Mouse (Mus musculus): ENCODE data around the gene Rpp30. TPM values are rescaled to one million over a fixed set of nuclear protein-coding genes. Genes with fewer than 3 reads are reported as not detected.

The Rpp30 gene
- polyA plus RNA-seq, 1 experiment from 2014 or later, result 104 TPM

DNA sequence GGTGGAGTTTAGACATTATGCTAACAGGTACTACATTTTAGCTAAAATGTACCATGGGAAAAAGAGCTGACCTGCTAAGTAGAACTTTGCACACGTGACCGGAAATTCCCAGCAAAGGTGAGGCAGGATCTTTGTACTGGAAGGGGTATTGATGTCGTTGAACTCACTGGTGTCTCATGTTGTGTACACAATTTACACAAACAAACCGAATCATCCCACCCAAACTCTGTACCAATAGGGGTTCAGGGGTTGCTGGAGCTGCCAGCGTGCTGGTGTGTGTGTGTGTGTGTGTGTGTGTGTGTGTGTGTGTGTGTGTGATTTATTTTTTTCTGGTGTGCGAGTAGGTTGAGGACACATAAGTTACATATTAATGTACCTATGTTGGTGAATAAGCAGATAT, 49.5 kb downstream of the Rpp30 start:
- Histone ChIP-seq H3K36me3 (ENCODE audit: control insufficient read depth, insufficient read depth, low read length) (no peaks in the 10 kb centered on the region), H3K4me2 (ENCODE audit: low read length) (no peak overlapping the region), H3K9ac (ENCODE audit: low read length) (no peak overlapping the region), H3K9me3 (replicated peaks; ENCODE audit: control insufficient read depth, low read length) (no peaks in the 10 kb centered on the region), H3K27ac (ENCODE audit: low read depth, low read length) (no peak overlapping the region), H3K4me3 (ENCODE audit: low read depth, low read length) (no peak overlapping the region), H3K27me3 (replicated peaks; ENCODE audit: control insufficient read depth, insufficient read depth, low read length) (no peaks in the 10 kb centered on the region), H3K4me1 (ENCODE audit: control insufficient read depth, insufficient read depth, low read length) (no peaks in the 10 kb centered on the region)
- 86% methylated on average over 6 of the region's 6 CpGs for WGBS
- ATAC-seq (no peak), DNase-seq (ENCODE audit: low spot score) (no peak)

DNA sequence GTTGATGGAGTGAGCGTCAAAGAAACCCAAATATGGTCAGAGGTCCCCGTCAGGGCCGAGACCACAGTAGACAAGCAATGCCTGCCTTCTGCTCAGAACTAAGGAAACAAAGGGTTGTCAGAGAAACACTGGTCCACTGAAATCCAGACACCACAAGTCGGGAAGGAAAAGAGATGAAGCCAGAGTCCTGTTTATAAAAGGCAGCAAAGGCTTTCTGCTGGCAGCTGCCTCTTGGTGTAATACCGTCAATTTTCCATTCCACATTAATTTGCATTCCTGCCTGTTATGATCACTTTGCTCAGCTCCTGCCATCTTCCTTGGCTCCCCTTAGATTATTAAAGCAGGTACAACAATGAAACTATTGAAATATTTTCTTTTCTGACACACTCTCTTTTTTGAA, 50.2 kb downstream of the Rpp30 start:
- DNase-seq (ENCODE audit: low spot score) (no peak), ATAC-seq (no peak)
- Histone ChIP-seq H3K9ac (ENCODE audit: low read length) (no peak overlapping the region), H3K27ac (ENCODE audit: low read depth, low read length) (no peak overlapping the region), H3K36me3 (ENCODE audit: control insufficient read depth, insufficient read depth, low read length) (no peaks in the 10 kb centered on the region), H3K4me3 (ENCODE audit: low read depth, low read length) (no peak overlapping the region), H3K4me2 (ENCODE audit: low read length) (no peak overlapping the region), H3K9me3 (replicated peaks; ENCODE audit: control insufficient read depth, low read length) (no peaks in the 10 kb centered on the region), H3K27me3 (replicated peaks; ENCODE audit: control insufficient read depth, insufficient read depth, low read length) (no peaks in the 10 kb centered on the region), H3K4me1 (ENCODE audit: control insufficient read depth, insufficient read depth, low read length) (no peaks in the 10 kb centered on the region)
- 51% methylated on average over 5 of the region's 5 CpGs for WGBS

DNA sequence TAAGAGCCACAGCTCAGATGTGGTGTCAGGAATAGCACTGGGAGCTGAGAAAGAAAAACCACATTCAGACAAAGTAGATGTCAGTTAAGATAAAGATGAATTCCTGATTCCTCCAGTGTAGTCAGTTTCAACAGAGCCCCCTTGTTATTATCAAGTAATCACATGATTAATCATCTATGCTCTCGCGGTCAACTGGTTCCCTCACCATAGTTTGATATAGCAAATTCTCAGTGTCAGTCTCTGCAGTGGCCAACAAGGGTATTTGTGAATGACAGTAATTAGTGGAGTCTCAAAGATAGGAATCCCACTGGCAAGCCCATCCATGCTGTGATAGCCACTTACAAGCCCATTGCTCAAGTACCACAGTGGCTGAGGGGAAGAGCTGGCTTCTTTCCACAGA, 60.1 kb downstream of the Rpp30 start:
- H3K9me3 ChIP-seq (replicated peaks; ENCODE audit: control insufficient read depth, low read length), result 0 out of 2 replicates have a peak, but pooled peaks cover 2% of the 10 kb centered on the region
- no peak for ATAC-seq

DNA sequence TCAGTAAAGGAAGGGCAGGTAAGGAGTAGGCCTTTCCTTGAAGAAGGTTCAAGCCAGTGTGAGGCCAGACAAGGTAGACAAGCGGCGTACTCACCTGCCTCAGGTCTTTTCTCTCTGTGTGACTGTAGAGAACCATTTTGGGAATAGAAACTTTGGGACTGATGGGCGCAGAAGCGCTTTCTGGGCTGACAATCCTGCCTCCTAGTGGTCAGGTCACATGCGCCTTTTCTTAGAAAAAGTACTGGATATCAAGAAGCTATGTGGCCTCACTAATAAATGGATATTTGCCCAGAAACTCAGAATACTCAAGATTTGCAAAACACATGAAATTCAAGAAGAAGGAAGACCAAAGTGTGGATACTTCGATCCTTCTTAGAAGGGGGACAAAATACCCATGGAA, 65.1 kb downstream of the Rpp30 start:
- no peaks in the 10 kb centered on the region for H3K27me3 ChIP-seq (replicated peaks; ENCODE audit: control insufficient read depth, insufficient read depth, low read length)
- H3K9ac ChIP-seq (ENCODE audit: low read length), result no peak overlapping the region
- H3K27ac ChIP-seq (ENCODE audit: low read depth, low read length), result no peak overlapping the region
- no peaks in the 10 kb centered on the region for H3K36me3 ChIP-seq (ENCODE audit: control insufficient read depth, insufficient read depth, low read length)
- DNase-seq (ENCODE audit: low spot score), result no peak
- H3K4me3 ChIP-seq (ENCODE audit: low read depth, low read length), result no peak overlapping the region
- no peak for ATAC-seq
- H3K9me3 ChIP-seq (replicated peaks; ENCODE audit: control insufficient read depth, low read length), result 0 out of 2 replicates have a peak, but pooled peaks cover 2% of the 10 kb centered on the region
- WGBS, result 78% methylated on average over 6 of the region's 6 CpGs
- H3K4me2 ChIP-seq (ENCODE audit: low read length), result no peak overlapping the region
- H3K4me1 ChIP-seq (ENCODE audit: control insufficient read depth, insufficient read depth, low read length), result no peaks in the 10 kb centered on the region

More for the DNA sequence above, 60.1 kb downstream of the Rpp30 start:
- no peaks in the 10 kb centered on the region for H3K36me3 ChIP-seq (ENCODE audit: control insufficient read depth, insufficient read depth, low read length)
- DNase-seq (ENCODE audit: low spot score), result no peak
- H3K4me1 ChIP-seq (ENCODE audit: control insufficient read depth, insufficient read depth, low read length), result no peaks in the 10 kb centered on the region
- no peaks in the 10 kb centered on the region for H3K27me3 ChIP-seq (replicated peaks; ENCODE audit: control insufficient read depth, insufficient read depth, low read length)
- no peak overlapping the region for H3K4me2 ChIP-seq (ENCODE audit: low read length)
- WGBS, result 98% methylated on average over 2 of the region's 2 CpGs
- no peak overlapping the region for H3K9ac ChIP-seq (ENCODE audit: low read length)
- no peak overlapping the region for H3K4me3 ChIP-seq (ENCODE audit: low read depth, low read length)
- no peak overlapping the region for H3K27ac ChIP-seq (ENCODE audit: low read depth, low read length)

DNA sequence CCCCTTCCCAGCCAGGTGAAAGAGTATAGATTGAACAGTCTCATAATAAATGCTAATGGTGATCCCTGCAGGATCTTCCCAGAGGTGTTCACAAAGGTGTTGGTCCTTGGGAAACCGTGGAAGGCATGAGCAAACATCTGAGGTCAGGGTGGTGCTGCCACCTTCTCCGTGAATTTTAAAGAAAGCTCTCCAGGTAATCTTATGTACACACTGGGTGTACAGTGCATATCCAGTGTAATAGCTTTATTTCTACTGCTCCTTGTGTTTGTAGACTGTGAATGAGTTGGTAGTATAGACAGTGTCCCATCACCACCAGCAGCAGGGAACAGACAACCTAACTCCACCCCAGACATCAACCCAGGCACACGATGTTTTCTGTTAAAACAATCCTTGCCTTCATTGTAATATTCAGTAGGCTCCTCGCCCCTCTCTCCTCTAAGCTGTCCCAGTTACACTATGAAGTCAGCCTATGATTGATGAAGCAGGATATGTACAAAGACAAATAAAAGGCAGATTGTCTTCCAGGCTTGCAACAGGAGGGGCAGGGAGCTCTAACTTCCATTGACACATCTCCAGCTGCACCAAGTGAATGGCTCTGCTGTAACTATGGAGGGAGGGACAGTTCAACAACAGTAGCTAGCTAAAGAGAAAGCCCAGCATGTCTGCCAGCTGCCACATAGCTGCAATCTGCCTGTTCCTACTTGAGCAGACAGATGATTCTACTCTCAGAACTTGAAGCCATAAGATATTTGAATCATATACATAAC, 66.9 kb downstream of the Rpp30 start:
- H3K4me2 ChIP-seq (ENCODE audit: low read length), result no peak overlapping the region
- DNase-seq (ENCODE audit: low spot score) (peak; percentile 19), ATAC-seq (peak; percentile 44; the same call in 1 of the 2 replicates)
- no peaks in the 10 kb centered on the region for H3K27me3 ChIP-seq (replicated peaks; ENCODE audit: control insufficient read depth, insufficient read depth, low read length)
- no peaks in the 10 kb centered on the region for H3K4me1 ChIP-seq (ENCODE audit: control insufficient read depth, insufficient read depth, low read length)
- H3K9me3 ChIP-seq (replicated peaks; ENCODE audit: control insufficient read depth, low read length), result 0 out of 2 replicates have a peak, but pooled peaks cover 2% of the 10 kb centered on the region
- no peak overlapping the region for H3K9ac ChIP-seq (ENCODE audit: low read length)
- no peak overlapping the region for H3K27ac ChIP-seq (ENCODE audit: low read depth, low read length)
- 80% methylated on average over 4 of the region's 4 CpGs for WGBS
- no peak overlapping the region for H3K4me3 ChIP-seq (ENCODE audit: low read depth, low read length)
- no peaks in the 10 kb centered on the region for H3K36me3 ChIP-seq (ENCODE audit: control insufficient read depth, insufficient read depth, low read length)

Other genes starting within 250 kb of the Rpp30 start
- gene Htr7, start 26.2 kb upstream of the Rpp30 start, polyA plus RNA-seq (2014; fragmentation: Nextera tagmentation; extraction: Ambion mirVana), result 2.0 and 3.4 TPM in 2 replicates
- not detected in 2 replicates for gene Ankrd1, start 36.4 kb downstream of the Rpp30 start, polyA plus RNA-seq (2014; fragmentation: Nextera tagmentation; extraction: Ambion mirVana)